Mouse (Mus musculus) spleen, adult 2 months (tissue): ENCODE measurements around the gene Tmem179.

Experiments
- CTCF ChIP-seq: fragments of 200-500 bp; IDR thresholded peaks from 2 replicates; pipeline ENCODE4 v1.5.1; 2011; ENCODE audit warnings: mild to moderate bottlenecking, inconsistent platforms; ENCODE audit not compliant: insufficient read depth, insufficient read length, insufficient replicate concordance; ENCODE audit errors: extremely low read depth
- POLR2A ChIP-seq: fragments of 200-500 bp; IDR thresholded peaks from 2 replicates; pipeline ENCODE4 v1.6.1; 2011; ENCODE audit warnings: low read depth, low read length, inconsistent platforms

- TF ChIP-seq CTCF = no peak
- TF ChIP-seq POLR2A = no peak
Observed at GRCm38 (mm10) chr12:112503003-112503771, 13.4 kb downstream of the Tmem179 start.
